Mouse (Mus musculus): ENCODE results near the gene Csnk2a1. TPM values are rescaled to one million over a fixed set of nuclear protein-coding genes. Genes with fewer than 3 reads are reported as not detected.
A peak's percentile ranks its signal among the peaks of the same experiment; 100 is the strongest.

The Csnk2a1 gene
- total and polyA plus RNA-seq, 3 experiments, result 10.6 to 93.7 (median 91.7) TPM

DNA sequence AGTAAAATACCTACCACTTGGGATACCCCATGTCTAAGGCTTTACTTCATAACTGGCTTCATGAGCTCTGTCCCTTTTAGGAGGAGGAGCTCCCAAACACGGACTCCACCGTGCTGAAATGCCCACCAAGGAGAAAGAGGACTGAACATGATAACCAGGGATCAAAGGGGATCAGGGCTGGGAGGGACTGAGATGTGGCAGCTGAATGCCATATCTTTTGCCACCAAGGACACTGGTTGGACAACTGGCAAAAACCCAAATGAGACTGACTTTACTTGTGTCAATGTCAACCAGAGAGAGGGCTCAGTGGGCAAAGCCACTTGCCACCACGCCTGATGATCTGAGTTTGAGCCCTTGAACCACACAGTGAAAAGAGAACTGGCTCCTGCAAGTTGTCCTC, 98.2 kb downstream of the Csnk2a1 start:
- DNase-seq, result peak; percentile 67

- no peak for DNase-seq
Measured at GRCm38 (mm10) chr2:152326157-152326556, 99.5 kb downstream of the Csnk2a1 start.

GRCm38 (mm10) chr2:152326654-152327053, 100.0 kb downstream of the Csnk2a1 start:
- peak; percentile 75 for DNase-seq

- DNase-seq, result no peak
Measured at GRCm38 (mm10) chr2:152327980-152328379, 101.3 kb downstream of the Csnk2a1 start.

GRCm38 (mm10) chr2:152330858-152331423, 104.3 kb downstream of the Csnk2a1 start:
- peak; percentile 53 for DNase-seq

Other genes starting within 250 kb of the Csnk2a1 start
- 10 to 100 TPM in 1 of 2 experiments, 1 to 10 TPM in 1; 8.5 to 11.3 TPM for gene Fam110a, start 246.6 kb upstream of the Csnk2a1 start, total RNA-seq (2021)
- 24.1 and 24.6 TPM in 2 replicates for gene Fam110a, start 246.6 kb upstream of the Csnk2a1 start, polyA plus RNA-seq (2012; rRNA removed)
- gene Slc52a3, start 230.3 kb upstream of the Csnk2a1 start, total RNA-seq (2021), result 1 to 10 TPM; 3.1 to 5.4 TPM
- gene Slc52a3, start 230.3 kb upstream of the Csnk2a1 start, polyA plus RNA-seq (2012; rRNA removed), result 5.7 and 6.9 TPM in 2 replicates
- under 1 TPM; 0.21 to 0.35 TPM for gene Scrt2, start 145.3 kb upstream of the Csnk2a1 start, total RNA-seq (2021)
- 0.27 and 0.36 TPM in 2 replicates for gene Scrt2, start 145.3 kb upstream of the Csnk2a1 start, polyA plus RNA-seq (2012; rRNA removed)
- 100 to 1,000 TPM; 188 to 772 TPM for gene Srxn1, start 121.3 kb upstream of the Csnk2a1 start, total RNA-seq (2021)
- gene Srxn1, start 121.3 kb upstream of the Csnk2a1 start, polyA plus RNA-seq (2012; rRNA removed), result 315 and 608 TPM in 2 replicates
- 1 to 10 TPM; 2.8 to 5.7 TPM for gene Tcf15, start 83.3 kb upstream of the Csnk2a1 start, total RNA-seq (2021)
- gene Tcf15, start 83.3 kb upstream of the Csnk2a1 start, polyA plus RNA-seq (2012; rRNA removed), result 19.0 and 32.0 TPM in 2 replicates
- gene Tbc1d20, start 67.0 kb downstream of the Csnk2a1 start, total RNA-seq (2021), result 100 to 1,000 TPM; 121 to 162 TPM
- gene Tbc1d20, start 67.0 kb downstream of the Csnk2a1 start, polyA plus RNA-seq (2012; rRNA removed), result 63.3 and 69.8 TPM in 2 replicates
- 100 to 1,000 TPM; 103 to 107 TPM for gene Rbck1, start 105.8 kb downstream of the Csnk2a1 start, total RNA-seq (2021)
- gene Rbck1, start 105.8 kb downstream of the Csnk2a1 start, polyA plus RNA-seq (2012; rRNA removed), result 328 and 381 TPM in 2 replicates
- 10 to 100 TPM in 1 of 2 experiments, 1 to 10 TPM in 1; 2.8 to 23.9 TPM for gene Trib3, start 117.2 kb downstream of the Csnk2a1 start, total RNA-seq (2021)
- gene Trib3, start 117.2 kb downstream of the Csnk2a1 start, polyA plus RNA-seq (2012; rRNA removed), result 5.8 and 6.9 TPM in 2 replicates
- gene Nrsn2, start 149.8 kb downstream of the Csnk2a1 start, total RNA-seq (2021), result 1 to 10 TPM; 3.9 to 5.0 TPM
- 7.4 and 8.4 TPM in 2 replicates for gene Nrsn2, start 149.8 kb downstream of the Csnk2a1 start, polyA plus RNA-seq (2012; rRNA removed)
- gene Sox12, start 171.2 kb downstream of the Csnk2a1 start, total RNA-seq (2021), result 10 to 100 TPM in 1 of 2 experiments, 1 to 10 TPM in 1; 6.2 to 11.0 TPM
- gene Sox12, start 171.2 kb downstream of the Csnk2a1 start, polyA plus RNA-seq (2012; rRNA removed), result 13.7 and 15.9 TPM in 2 replicates
- gene Zcchc3, start 188.2 kb downstream of the Csnk2a1 start, total RNA-seq (2021), result 1 to 10 TPM; 5.4 to 7.8 TPM
- 3.3 and 3.7 TPM in 2 replicates for gene Zcchc3, start 188.2 kb downstream of the Csnk2a1 start, polyA plus RNA-seq (2012; rRNA removed)
- under 1 TPM; 0.32 to 0.35 TPM for gene 6820408C15Rik, start 188.7 kb downstream of the Csnk2a1 start, total RNA-seq (2021)
- gene 6820408C15Rik, start 188.7 kb downstream of the Csnk2a1 start, polyA plus RNA-seq (2012; rRNA removed), result 0.07 and 0.13 TPM in 2 replicates
- not detected for gene Defb23, start 237.8 kb downstream of the Csnk2a1 start, total RNA-seq (2021)
- not detected in 2 replicates for gene Defb23, start 237.8 kb downstream of the Csnk2a1 start, polyA plus RNA-seq (2012; rRNA removed)